Mouse (Mus musculus) lung, postnatal 0 days (tissue): ENCODE data around the gene Arl8b. TPM values are rescaled to one million over a fixed set of nuclear protein-coding genes. Genes with fewer than 3 reads are reported as not detected.

Experiments
- ATAC-seq: fragments of 200-750 bp; cut with Nextera tagmentation; 2 replicates; pipeline ENCODE4 v1.8.0; 2017; ENCODE audit warnings: moderate library complexity
- DNase-seq: peaks from one replicate; pipeline ENCODE4 v3.0.0-alpha.2; 2016; ENCODE audit warnings: low spot score
- H3K27ac ChIP-seq: fragments of 300-500 bp; sonication (generic); 2 replicates; pipeline ENCODE4 v1.5.1; 2014; ENCODE audit warnings: antibody characterized with exemption, mild to moderate bottlenecking, low read length, mixed read lengths
- H3K27me3 ChIP-seq: fragments of 300-500 bp; sonication (generic); replicated peaks from 2 replicates; pipeline ENCODE4 v1.6.1; 2014; ENCODE audit warnings: low read length, mixed read lengths; ENCODE audit not compliant: insufficient read depth
- H3K36me3 ChIP-seq: fragments of 300-500 bp; sonication (generic); 2 replicates; pipeline ENCODE4 v1.6.1; 2014; ENCODE audit warnings: low read length, mixed read lengths; ENCODE audit not compliant: insufficient read depth
- H3K4me1 ChIP-seq: fragments of 300-500 bp; sonication (generic); 2 replicates; pipeline ENCODE4 v1.6.1; 2014; ENCODE audit warnings: antibody characterized with exemption, low read depth, low read length, mixed read lengths; ENCODE audit not compliant: insufficient read depth
- H3K4me2 ChIP-seq: fragments of 300-500 bp; sonication (generic); replicated peaks from 2 replicates; pipeline ENCODE4 v1.6.1; 2014; ENCODE audit warnings: low read depth, mild to moderate bottlenecking, low read length, moderate library complexity, mixed read lengths
- H3K4me3 ChIP-seq: fragments of 300-500 bp; sonication (generic); 2 replicates; pipeline ENCODE4 v1.5.1; 2014; ENCODE audit warnings: low read depth, low read length
- H3K9ac ChIP-seq: fragments of 300-500 bp; sonication (generic); replicated peaks from 2 replicates; pipeline ENCODE4 v1.6.1; 2014; ENCODE audit warnings: low read depth, mild to moderate bottlenecking
- H3K9me3 ChIP-seq: fragments of 300-500 bp; sonication (generic); 2 replicates; pipeline ENCODE4 v1.6.1; 2016; ENCODE audit warnings: low read length, mixed read lengths
- CTCF ChIP-seq: IDR thresholded peaks from 2 replicates; pipeline ENCODE4 v1.5.1; 2016; ENCODE audit warnings: antibody characterized with exemption, mild to moderate bottlenecking
- EP300 ChIP-seq: IDR thresholded peaks from 2 replicates; pipeline ENCODE4 v1.6.1; 2016; ENCODE audit warnings: antibody characterized with exemption, mild to moderate bottlenecking, control low read depth
- WGBS: fragments of 180-500 bp; shearing (Covaris S2); extraction: QIAGEN DNeasy Blood & Tissue Kit; methylation state at CpG from one replicate; pipeline ENCODE4 v1.1.7; 2014; 5-methylcytosine and 5-hydroxymethylcytosine counted together
- polyA plus RNA-seq: library from polyadenylated mRNA; unstranded; fragments of >200 nt; fragmentation: Nextera tagmentation; extraction: Ambion mirVana; gene quantifications from 2 replicates; pipeline ENCODE4 v1.2.1, GENCODE M21; 2015

Gene Arl8b
- polyA plus RNA-seq, 1 experiment from 2014 or later = 45.5 TPM

- DNase-seq = peak; percentile 67
- peak overlapping the region; percentile 87 for H3K27ac ChIP-seq
- 9% methylated on average over 22 of the region's 22 CpGs for WGBS
Measured at GRCm38 (mm10) chr6:108829386-108830370, 46.8 kb downstream of the Arl8b start.

GRCm38 (mm10) chr6:108832170-108832569, 49.3 kb downstream of the Arl8b start:
- H3K4me3 ChIP-seq = no peak overlapping the region
- no peak for DNase-seq
- H3K36me3 ChIP-seq = no peaks in the 10 kb centered on the region
- no peak for ATAC-seq
- whole genome bisulfite sequencing = 72% methylated on average over 1 of the region's 1 CpGs
- H3K9me3 ChIP-seq = no peaks in the 10 kb centered on the region
- no peaks in the 10 kb centered on the region for H3K27me3 ChIP-seq
- no peak for TF ChIP-seq EP300
- TF ChIP-seq CTCF = no peak
- no peak overlapping the region for H3K27ac ChIP-seq
- H3K9ac ChIP-seq = no peak overlapping the region
- H3K4me1 ChIP-seq = peaks cover 16% of the 10 kb centered on the region; the same call in 1 of the 2 replicates
- no peak overlapping the region for H3K4me2 ChIP-seq

More at GRCm38 (mm10) chr6:108829386-108830370, 46.8 kb downstream of the Arl8b start:
- H3K4me3 ChIP-seq = peak overlapping the region; percentile 96
- no peak for ATAC-seq
- TF ChIP-seq EP300 (no peak), CTCF (no peak)
- H3K9me3 ChIP-seq = no peaks in the 10 kb centered on the region
- H3K9ac ChIP-seq = peak overlapping the region; percentile 77
- no peaks in the 10 kb centered on the region for H3K36me3 ChIP-seq
- H3K4me1 ChIP-seq = peaks cover 11% of the 10 kb centered on the region; the same call in 1 of the 2 replicates
- H3K27me3 ChIP-seq = no peaks in the 10 kb centered on the region
- peak overlapping the region; percentile 86 for H3K4me2 ChIP-seq

- Histone ChIP-seq H3K9ac (no peak overlapping the region), H3K4me2 (no peak overlapping the region), H3K27me3 (no peaks in the 10 kb centered on the region), H3K27ac (no peak overlapping the region), H3K4me1 (peaks cover 16% of the 10 kb centered on the region; the same call in 1 of the 2 replicates), H3K36me3 (peaks cover 4% of the 10 kb centered on the region; the same call in 1 of the 2 replicates), H3K9me3 (no peaks in the 10 kb centered on the region), H3K4me3 (no peak overlapping the region)
- DNase-seq (no peak), ATAC-seq (no peak)
- TF ChIP-seq EP300 (no peak), CTCF (no peak)
- 37% methylated on average over 6 of the region's 6 CpGs for WGBS
Measured at GRCm38 (mm10) chr6:108832989-108833388, 50.1 kb downstream of the Arl8b start.

- 46% methylated on average over 8 of the region's 8 CpGs for WGBS
- Histone ChIP-seq H3K4me3 (no peak overlapping the region), H3K27me3 (no peaks in the 10 kb centered on the region), H3K4me2 (no peak overlapping the region), H3K27ac (0 out of 2 replicates have a peak overlapping the region, but pooled peaks have one; percentile 2), H3K9me3 (no peaks in the 10 kb centered on the region), H3K9ac (no peak overlapping the region), H3K36me3 (peaks cover 6% of the 10 kb centered on the region; the same call in 1 of the 2 replicates), H3K4me1 (peaks cover 16% of the 10 kb centered on the region; the same call in 1 of the 2 replicates)
- DNase-seq = no peak
- no peak for ATAC-seq
- TF ChIP-seq CTCF (no peak), EP300 (no peak)
Measured at GRCm38 (mm10) chr6:108833963-108834697, 51.2 kb downstream of the Arl8b start.

GRCm38 (mm10) chr6:108835765-108836691, 53.1 kb downstream of the Arl8b start:
- ATAC-seq (peak; percentile 90), DNase-seq (peak; percentile 89)
- Histone ChIP-seq H3K9ac (no peak overlapping the region), H3K27ac (peak overlapping the region; percentile 48), H3K4me1 (peaks cover 13% of the 10 kb centered on the region; the same call in 1 of the 2 replicates), H3K27me3 (no peaks in the 10 kb centered on the region), H3K9me3 (no peaks in the 10 kb centered on the region), H3K4me2 (peak overlapping the region; percentile 3; the same call in 1 of the 2 replicates), H3K4me3 (no peak overlapping the region), H3K36me3 (peaks cover 6% of the 10 kb centered on the region; the same call in 1 of the 2 replicates)
- TF ChIP-seq EP300 (peak; percentile 60; the same call in 1 of the 2 replicates), CTCF (no peak)
- WGBS = 48% methylated on average over 16 of the region's 16 CpGs
